In the genomic region with DNA sequence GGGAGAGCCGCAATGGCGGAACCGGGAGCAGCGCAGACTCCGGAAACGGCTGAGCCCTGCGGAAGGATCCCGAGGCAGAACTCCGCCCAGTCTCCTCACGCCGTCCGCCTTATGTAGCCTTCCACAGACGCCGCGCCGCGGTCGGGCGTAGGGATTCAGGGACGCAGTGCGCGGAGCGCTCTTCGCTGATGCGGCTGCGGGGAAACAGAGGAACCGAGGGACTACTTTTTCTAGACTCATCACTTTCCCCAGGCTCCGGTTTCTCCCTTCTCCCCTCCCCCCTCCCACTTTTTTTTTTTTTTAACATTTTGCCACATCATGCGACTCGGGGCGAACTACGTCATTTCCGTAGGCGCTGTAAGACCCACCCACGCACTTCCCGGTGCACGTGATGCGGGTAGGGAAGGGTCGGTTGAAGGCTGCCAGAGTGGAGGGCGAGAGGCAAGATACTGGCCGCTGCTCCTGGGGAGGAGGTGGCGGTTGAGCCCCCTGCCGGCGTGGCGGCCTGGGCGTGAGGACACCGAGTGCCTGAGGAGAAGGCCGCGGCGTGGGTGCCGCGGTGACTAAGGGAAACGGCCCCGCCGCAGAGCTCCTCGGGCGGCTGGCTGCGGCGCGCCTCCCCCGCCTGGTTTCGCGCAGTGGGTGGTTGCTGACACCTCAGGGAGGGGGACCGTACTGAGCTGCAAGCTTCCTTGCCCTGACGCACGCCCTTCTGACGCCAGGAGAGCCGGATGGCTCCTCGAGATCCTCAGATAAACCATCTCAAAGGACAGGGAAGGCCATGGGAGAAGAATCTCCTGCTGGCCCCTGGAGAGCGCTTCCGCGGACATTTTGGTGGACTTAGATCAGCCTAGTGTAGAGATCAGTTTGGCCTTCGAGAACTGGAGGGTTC, we compare ENCODE assay signal across 8 mouse cellular contexts. TPM values are rescaled to one million over a fixed set of nuclear protein-coding genes. Genes with fewer than 3 reads are reported as not detected.
A peak's percentile ranks its signal among the peaks of the same experiment; 100 is the strongest.
DNase-seq lines count a peak whose midpoint lies in the region; ATAC-seq and TF ChIP-seq lines count a peak whose summit lies in the region.

A gene (minus strand): TSS at position 86 of the 892 bp plus-strand sequence.

- H3K9me3 ChIP-seq in ES-Bruce4 (replicated peaks; ENCODE audit: control insufficient read depth, insufficient read depth, low read length, poor library complexity, severe bottlenecking): no peaks in the 10 kb centered on the region; the same call in 1 of the 2 replicates
- no peaks in the 10 kb centered on the region for H3K9me3 ChIP-seq in forebrain, embryonic 13.5 days (replicated peaks)
- H3K9me3 ChIP-seq in liver, postnatal 0 days (ENCODE audit: low read length): no peaks in the 10 kb centered on the region
- no peaks in the 10 kb centered on the region for H3K9me3 ChIP-seq in neural tube, embryonic 14.5 days (ENCODE audit: control insufficient read depth, low read length)

- WGBS in forebrain, embryonic 13.5 days: under 1% methylated on average over 45 of the region's 73 CpGs
- WGBS in large intestine, adult 2 months: under 1% methylated on average over 72 of the region's 73 CpGs
- under 1% methylated on average over 73 of the region's 73 CpGs for WGBS in liver, postnatal 0 days (ENCODE audit: insufficient replicate concordance)
- WGBS in neural tube, embryonic 14.5 days: under 1% methylated on average over 70 of the region's 73 CpGs

- TF ChIP-seq POLR2A in ES-Bruce4 (IDR thresholded peaks at IDR 0.05; ENCODE audit: insufficient read depth, low read length): peak; percentile 94

- peak within 1 kb of the TSS; percentile 87 for H3K27ac ChIP-seq in ES-Bruce4 (ENCODE audit: insufficient read depth, low read length)
- peak within 1 kb of the TSS; percentile 98 for H3K27ac ChIP-seq in forebrain, embryonic 13.5 days
- H3K27ac ChIP-seq in liver, postnatal 0 days (ENCODE audit: low read depth): peak within 1 kb of the TSS; percentile 100
- peak within 1 kb of the TSS; percentile 98 for H3K27ac ChIP-seq in neural tube, embryonic 14.5 days (ENCODE audit: low read depth, low read length)

- H3K4me3 ChIP-seq in ES-Bruce4 (ENCODE audit: low read depth, low read length): peak within 1 kb of the TSS; percentile 96
- H3K4me3 ChIP-seq in forebrain, embryonic 13.5 days: peak within 1 kb of the TSS; percentile 97
- H3K4me3 ChIP-seq in liver, postnatal 0 days (ENCODE audit: low read depth, low read length): peak within 1 kb of the TSS; percentile 97
- peak within 1 kb of the TSS; percentile 79 for H3K4me3 ChIP-seq in neural tube, embryonic 14.5 days (ENCODE audit: low read depth, low read length)

- TF ChIP-seq EP300 in ES-Bruce4 (IDR thresholded peaks at IDR 0.05; ENCODE audit: insufficient read depth, low read depth, low read length): peak; percentile 59; the same call in 1 of the 2 replicates
- TF ChIP-seq EP300 in liver, postnatal 0 days (IDR thresholded peaks at IDR 0.05; ENCODE audit: low read depth): peak; percentile 94

- DNase-seq in heart, postnatal 10 days: peak; percentile 97 to 98
- DNase-seq in large intestine, adult 2 months (ENCODE audit: low read depth, low spot score): peak; percentile 95
- DNase-seq in liver, postnatal 0 days: peak; percentile 96
- peak; percentile 95 for DNase-seq in testis, postnatal 10 days (ENCODE audit: low spot score)

- H3K36me3 ChIP-seq in ES-Bruce4 (ENCODE audit: control insufficient read depth, insufficient read depth, low read length, poor library complexity, severe bottlenecking): peaks cover 7% of the 10 kb centered on the region
- peaks cover 4% of the 10 kb centered on the region; the same call in 1 of the 2 replicates for H3K36me3 ChIP-seq in forebrain, embryonic 13.5 days (ENCODE audit: poor library complexity, severe bottlenecking)
- H3K36me3 ChIP-seq in liver, postnatal 0 days (replicated peaks; ENCODE audit: insufficient read depth, low read length): 0 out of 2 replicates have a peak, but pooled peaks cover 2% of the 10 kb centered on the region
- no peaks in the 10 kb centered on the region for H3K36me3 ChIP-seq in neural tube, embryonic 14.5 days (ENCODE audit: control insufficient read depth, insufficient read depth, low read length)

- H3K9ac ChIP-seq in ES-Bruce4 (ENCODE audit: low read depth, poor library complexity, severe bottlenecking): peak within 1 kb of the TSS; percentile 85
- peak within 1 kb of the TSS; percentile 94 for H3K9ac ChIP-seq in forebrain, embryonic 13.5 days
- peak within 1 kb of the TSS; percentile 98 for H3K9ac ChIP-seq in liver, postnatal 0 days (replicated peaks)
- peak within 1 kb of the TSS; percentile 91 for H3K9ac ChIP-seq in neural tube, embryonic 14.5 days (replicated peaks; ENCODE audit: low read depth, low read length)

- H3K4me1 ChIP-seq in ES-Bruce4 (ENCODE audit: control insufficient read depth, insufficient read depth, low read length): no peaks in the 10 kb centered on the region
- H3K4me1 ChIP-seq in forebrain, embryonic 13.5 days: peaks cover 35% of the 10 kb centered on the region
- H3K4me1 ChIP-seq in liver, postnatal 0 days (ENCODE audit: insufficient read depth): peaks cover 38% of the 10 kb centered on the region
- peaks cover 14% of the 10 kb centered on the region; the same call in 1 of the 2 replicates for H3K4me1 ChIP-seq in neural tube, embryonic 14.5 days (ENCODE audit: control insufficient read depth, insufficient read depth, low read length)

- peak within 1 kb of the TSS; percentile 82 for H3K4me2 ChIP-seq in forebrain, embryonic 13.5 days
- peak within 1 kb of the TSS; percentile 86 for H3K4me2 ChIP-seq in liver, postnatal 0 days (ENCODE audit: low read depth, low read length)
- H3K4me2 ChIP-seq in neural tube, embryonic 14.5 days (ENCODE audit: low read depth, low read length): peak within 1 kb of the TSS; percentile 86

- ATAC-seq in cerebellum, adult (ENCODE audit: insufficient number of reproducible peaks, low FRiP score, low TSS enrichment): peak; percentile 85
- peak; percentile 98 for ATAC-seq in forebrain, embryonic 13.5 days
- peak; percentile 86 for ATAC-seq in liver, postnatal 0 days
- ATAC-seq in neural tube, embryonic 14.5 days (ENCODE audit: low read depth): peak; percentile 97

- intact Hi-C loops in heart, postnatal 10 days (cut with DNase I): loop anchor here (5.0 kb wide), 1 partner anchor 80 kb away; no protein-coding TSS in a partner anchor

- no peak for TF ChIP-seq CTCF in ES-Bruce4 (IDR thresholded peaks at IDR 0.05; ENCODE audit: low read depth, low read length)
- peak; percentile 62 for TF ChIP-seq CTCF in liver, postnatal 0 days (IDR thresholded peaks at IDR 0.05; ENCODE audit: low read depth)

- no peaks in the 10 kb centered on the region for H3K27me3 ChIP-seq in ES-Bruce4 (ENCODE audit: control insufficient read depth, insufficient read depth, low read length, poor library complexity, severe bottlenecking)
- H3K27me3 ChIP-seq in forebrain, embryonic 13.5 days: no peaks in the 10 kb centered on the region
- no peaks in the 10 kb centered on the region for H3K27me3 ChIP-seq in liver, postnatal 0 days (ENCODE audit: insufficient read depth, low read length)
- no peaks in the 10 kb centered on the region for H3K27me3 ChIP-seq in neural tube, embryonic 14.5 days (ENCODE audit: control insufficient read depth, insufficient read depth, low read length)

RNA-seq across cellular contexts. Expression of the gene that starts here (rescaled TPM):
- 453 and 507 TPM in 2 replicates for polyA plus RNA-seq in ES-Bruce4 (2011; ENCODE audit: insufficient read depth, insufficient read length, low read depth, missing spikeins)
- polyA plus RNA-seq in forebrain, embryonic 13.5 days (2015; fragmentation: Nextera tagmentation; extraction: Ambion mirVana): 106 and 126 TPM in 2 replicates
- 100 to 1,000 TPM; 210 to 211 TPM for total RNA-seq in heart, postnatal 10 days (2021)
- 116 and 130 TPM in 2 replicates for polyA plus RNA-seq in large intestine, adult 2 months (2012; rRNA removed)
- polyA plus RNA-seq in liver, postnatal 0 days (2015; fragmentation: Nextera tagmentation; extraction: Ambion mirVana): 34.1 and 42.4 TPM in 2 replicates
- 208 and 258 TPM in 2 replicates for polyA plus RNA-seq in neural tube, embryonic 14.5 days (2014; fragmentation: Nextera tagmentation; extraction: Ambion mirVana)

Comparison
In these comparisons a context has a peak if more than half of its experiments do, and no peak if none do; other contexts are left out.
1. Peak in every context shown above with its lines: DNase-seq, ATAC-seq, H3K4me3 ChIP-seq and H3K27ac ChIP-seq.